Mouse (Mus musculus): ENCODE measurements at regions not wholly inside any gene's neighbourhood (a gene's known extent, or its start where the extent isn't known, plus 50 kb on each side); places are given as distances from the start of the nearest gene placed in this dataset.
A peak's percentile ranks its signal among the peaks of the same experiment; 100 is the strongest.

DNA sequence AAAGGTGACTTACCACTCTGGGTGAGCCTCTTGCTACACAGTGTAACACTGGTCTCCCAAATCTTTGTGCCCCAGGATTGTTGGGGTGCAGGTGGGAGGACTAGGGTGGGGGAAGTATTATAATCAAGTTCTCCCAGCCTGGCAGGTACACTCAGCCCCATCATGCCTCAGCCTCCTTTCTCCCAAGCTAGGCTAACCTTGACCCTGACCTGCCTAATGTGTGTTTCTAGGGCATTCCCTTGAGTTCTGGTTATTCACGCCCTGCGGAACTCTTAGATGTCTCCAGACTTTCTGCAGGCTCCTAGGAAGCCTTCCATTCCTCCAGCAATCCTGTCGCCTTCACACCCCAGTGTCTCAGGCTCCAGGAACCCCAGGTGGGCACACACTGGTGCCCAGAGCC lies 73.5 kb downstream of the Gadd45g start:
- no peak overlapping the region for H3K4me2 ChIP-seq (replicated peaks; ENCODE audit: low read depth, low read length)
- ATAC-seq (ENCODE audit: insufficient number of reproducible peaks, insufficient read depth, low FRiP score, low read depth) = no peak
- 67% methylated on average over 3 of the region's 3 CpGs for WGBS
- 0 out of 2 replicates have a peak, but pooled peaks cover 3% of the 10 kb centered on the region for H3K27me3 ChIP-seq (ENCODE audit: control insufficient read depth, insufficient read depth, low read length)
- no peak overlapping the region for H3K4me3 ChIP-seq (ENCODE audit: low read depth, low read length)
- no peaks in the 10 kb centered on the region for H3K9me3 ChIP-seq (ENCODE audit: control insufficient read depth, low read depth, low read length)
- peaks cover 34% of the 10 kb centered on the region for H3K4me1 ChIP-seq (ENCODE audit: control insufficient read depth, insufficient read depth, low read length)
- no peak overlapping the region for H3K27ac ChIP-seq (ENCODE audit: low read length)
- no peaks in the 10 kb centered on the region for H3K36me3 ChIP-seq (ENCODE audit: control insufficient read depth, insufficient read depth, low read length)
- no peak overlapping the region for H3K9ac ChIP-seq (replicated peaks; ENCODE audit: low read depth, low read length)

DNA sequence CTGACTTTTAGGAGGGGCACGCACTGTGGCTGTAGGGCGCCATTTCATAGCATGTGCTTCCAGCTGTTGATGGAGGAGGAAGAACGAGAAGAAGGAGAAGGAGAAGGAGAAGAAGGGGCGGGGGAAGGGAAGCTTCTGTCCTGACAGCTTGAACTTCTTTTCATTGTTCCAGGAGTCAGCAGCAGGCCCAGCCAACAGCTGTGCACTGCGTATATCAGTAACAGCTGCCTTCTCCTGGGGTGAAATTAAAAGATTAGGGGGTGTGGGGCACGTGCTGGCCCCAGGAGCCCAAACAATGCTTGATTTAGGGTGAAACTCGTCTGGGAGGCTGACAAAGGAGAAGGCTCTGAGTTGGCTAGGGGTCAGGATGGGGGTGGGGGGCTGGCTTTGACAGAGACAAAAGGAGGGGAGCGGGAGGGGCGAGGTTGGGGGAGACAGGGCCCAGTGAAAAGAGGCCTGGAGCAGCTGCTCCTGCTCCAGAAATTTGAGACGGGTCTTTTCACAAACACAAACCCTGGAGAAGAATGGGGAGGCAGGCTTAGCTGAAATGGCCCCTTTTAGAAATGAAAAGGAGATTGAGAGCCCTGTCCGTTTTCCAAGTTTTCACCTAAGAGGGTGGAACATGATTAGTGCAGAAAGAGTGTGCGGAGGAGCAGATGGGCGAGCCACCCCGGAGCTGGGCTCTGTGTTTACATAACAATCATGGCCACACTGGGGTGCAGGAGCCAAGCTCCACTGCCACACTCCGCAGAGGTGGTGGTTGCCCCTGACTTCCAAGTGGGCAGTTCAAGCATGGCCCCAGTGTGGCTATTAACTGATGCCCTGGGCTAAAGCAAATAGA lies 74.3 kb downstream of the Gadd45g start:
- Histone ChIP-seq H3K27ac (ENCODE audit: low read length) (peak overlapping the region; percentile 29), H3K9me3 (ENCODE audit: control insufficient read depth, low read depth, low read length) (no peaks in the 10 kb centered on the region), H3K4me2 (replicated peaks; ENCODE audit: low read depth, low read length) (peak overlapping the region; percentile 2; the same call in 1 of the 2 replicates), H3K4me3 (ENCODE audit: low read depth, low read length) (no peak overlapping the region), H3K9ac (replicated peaks; ENCODE audit: low read depth, low read length) (no peak overlapping the region), H3K27me3 (ENCODE audit: control insufficient read depth, insufficient read depth, low read length) (0 out of 2 replicates have a peak, but pooled peaks cover 3% of the 10 kb centered on the region), H3K4me1 (ENCODE audit: control insufficient read depth, insufficient read depth, low read length) (peaks cover 34% of the 10 kb centered on the region), H3K36me3 (ENCODE audit: control insufficient read depth, insufficient read depth, low read length) (no peaks in the 10 kb centered on the region)
- ATAC-seq (ENCODE audit: insufficient number of reproducible peaks, insufficient read depth, low FRiP score, low read depth) = peak; percentile 43; the same call in 1 of the 2 replicates
- 8% methylated on average over 15 of the region's 15 CpGs for WGBS

DNA sequence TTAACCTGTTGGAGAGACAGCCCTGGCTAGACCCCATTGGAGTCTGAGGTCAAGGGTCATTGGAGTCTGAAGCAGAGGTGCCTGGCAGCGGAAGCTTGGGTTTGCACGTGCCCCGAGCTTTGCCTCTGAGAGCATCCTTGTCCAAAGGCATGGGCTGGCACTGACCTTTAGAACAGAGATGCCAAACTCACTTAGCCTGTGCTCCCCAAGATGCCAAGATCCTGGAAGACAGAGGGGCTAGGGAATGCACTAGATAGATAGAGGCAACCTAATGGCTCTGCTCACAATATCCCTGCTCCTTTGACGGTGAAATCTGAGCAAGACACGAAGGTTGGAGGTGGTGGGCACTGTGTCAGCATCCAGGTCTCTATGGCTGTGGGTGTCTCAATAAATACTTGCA lies 75.1 kb downstream of the Gadd45g start:
- ATAC-seq (ENCODE audit: insufficient number of reproducible peaks, insufficient read depth, low FRiP score, low read depth) = no peak
- no peaks in the 10 kb centered on the region for H3K9me3 ChIP-seq (ENCODE audit: control insufficient read depth, low read depth, low read length)
- peaks cover 34% of the 10 kb centered on the region for H3K4me1 ChIP-seq (ENCODE audit: control insufficient read depth, insufficient read depth, low read length)
- H3K36me3 ChIP-seq (ENCODE audit: control insufficient read depth, insufficient read depth, low read length) = no peaks in the 10 kb centered on the region
- H3K9ac ChIP-seq (replicated peaks; ENCODE audit: low read depth, low read length) = no peak overlapping the region
- H3K27me3 ChIP-seq (ENCODE audit: control insufficient read depth, insufficient read depth, low read length) = 0 out of 2 replicates have a peak, but pooled peaks cover 3% of the 10 kb centered on the region
- H3K4me3 ChIP-seq (ENCODE audit: low read depth, low read length) = no peak overlapping the region
- H3K4me2 ChIP-seq (replicated peaks; ENCODE audit: low read depth, low read length) = no peak overlapping the region
- H3K27ac ChIP-seq (ENCODE audit: low read length) = peak overlapping the region; percentile 29
- WGBS = 50% methylated on average over 5 of the region's 5 CpGs

DNA sequence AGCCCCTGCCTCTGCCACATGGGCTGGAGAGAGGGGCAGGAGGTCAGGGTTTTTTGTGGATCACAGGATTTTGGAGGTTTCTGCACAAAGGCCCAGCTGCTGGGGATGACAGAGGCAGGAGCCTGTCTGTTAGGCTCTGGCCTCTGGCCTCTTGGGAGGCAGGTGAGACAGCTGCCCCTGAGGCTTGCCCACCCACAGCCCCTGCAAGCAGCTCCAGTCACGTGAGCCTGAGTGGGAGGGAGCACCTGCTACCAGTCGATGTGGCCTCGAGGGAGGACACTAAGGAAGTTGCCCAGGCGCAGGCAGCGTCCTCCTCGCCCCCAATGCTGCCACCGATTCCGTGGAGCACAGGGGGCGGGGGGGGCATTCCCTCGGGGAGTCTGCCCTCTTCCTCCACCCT lies 80.3 kb downstream of the Gadd45g start:
- no peak overlapping the region for H3K9ac ChIP-seq (replicated peaks; ENCODE audit: low read depth, low read length)
- no peak overlapping the region for H3K4me3 ChIP-seq (ENCODE audit: low read depth, low read length)
- no peaks in the 10 kb centered on the region for H3K9me3 ChIP-seq (ENCODE audit: control insufficient read depth, low read depth, low read length)
- no peaks in the 10 kb centered on the region; the same call in 1 of the 2 replicates for H3K4me1 ChIP-seq (ENCODE audit: control insufficient read depth, insufficient read depth, low read length)
- H3K36me3 ChIP-seq (ENCODE audit: control insufficient read depth, insufficient read depth, low read length) = no peaks in the 10 kb centered on the region
- no peak overlapping the region for H3K27ac ChIP-seq (ENCODE audit: low read length)
- H3K27me3 ChIP-seq (ENCODE audit: control insufficient read depth, insufficient read depth, low read length) = no peaks in the 10 kb centered on the region
- no peak for ATAC-seq (ENCODE audit: insufficient number of reproducible peaks, insufficient read depth, low FRiP score, low read depth)
- WGBS = 63% methylated on average over 10 of the region's 10 CpGs
- no peak overlapping the region for H3K4me2 ChIP-seq (replicated peaks; ENCODE audit: low read depth, low read length)

DNA sequence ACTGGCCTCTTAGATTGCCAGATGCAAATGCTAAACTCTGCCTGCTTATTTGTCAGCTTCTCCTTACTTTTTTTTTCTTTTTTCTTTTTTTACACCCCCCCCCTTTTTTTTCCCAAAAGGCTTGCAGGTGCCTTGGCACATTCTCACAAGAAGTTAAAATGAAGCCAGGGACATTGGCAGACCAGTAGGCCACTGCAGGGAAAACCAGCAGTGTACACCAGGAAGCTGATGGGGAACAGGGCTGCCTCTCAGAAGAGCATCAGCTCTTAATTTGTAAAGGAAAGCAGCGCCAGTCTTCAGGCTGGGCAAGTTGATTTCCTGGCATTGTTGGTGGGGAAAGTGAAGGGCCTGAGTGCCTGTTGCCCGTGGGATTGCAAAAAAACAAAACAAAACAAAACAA lies 83.3 kb downstream of the Gadd45g start:
- H3K36me3 ChIP-seq (ENCODE audit: control insufficient read depth, insufficient read depth, low read length) = no peaks in the 10 kb centered on the region
- no peak overlapping the region for H3K27ac ChIP-seq (ENCODE audit: low read length)
- H3K9ac ChIP-seq (replicated peaks; ENCODE audit: low read depth, low read length) = no peak overlapping the region
- no peak for ATAC-seq (ENCODE audit: insufficient number of reproducible peaks, insufficient read depth, low FRiP score, low read depth)
- no peak overlapping the region for H3K4me2 ChIP-seq (replicated peaks; ENCODE audit: low read depth, low read length)
- 58% methylated on average over 2 of the region's 2 CpGs for WGBS
- H3K9me3 ChIP-seq (ENCODE audit: control insufficient read depth, low read depth, low read length) = no peaks in the 10 kb centered on the region
- H3K4me1 ChIP-seq (ENCODE audit: control insufficient read depth, insufficient read depth, low read length) = no peaks in the 10 kb centered on the region
- H3K4me3 ChIP-seq (ENCODE audit: low read depth, low read length) = no peak overlapping the region
- H3K27me3 ChIP-seq (ENCODE audit: control insufficient read depth, insufficient read depth, low read length) = no peaks in the 10 kb centered on the region

DNA sequence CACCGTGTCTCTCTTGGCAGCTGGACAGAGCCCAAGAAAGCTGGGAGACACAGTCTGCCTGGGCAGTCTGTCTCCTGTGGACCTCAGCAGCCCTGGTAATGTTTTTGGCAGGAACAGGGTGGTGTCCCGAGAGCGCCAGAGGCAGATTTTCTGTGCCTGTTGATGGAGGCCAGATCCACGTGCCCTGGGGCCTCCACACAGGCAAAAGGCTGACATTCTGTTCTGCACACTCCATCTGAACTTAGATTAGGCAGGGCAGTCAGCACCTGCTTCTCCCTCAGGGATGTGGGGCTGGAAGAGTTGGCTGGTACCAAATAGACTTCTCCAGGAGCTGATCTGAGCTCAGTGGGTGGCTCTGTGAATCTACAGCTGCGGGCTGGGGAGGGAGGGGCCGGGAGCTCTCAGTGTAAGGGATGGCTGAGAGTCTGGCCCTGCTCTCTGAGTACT lies 83.8 kb downstream of the Gadd45g start:
- no peak for ATAC-seq (ENCODE audit: insufficient number of reproducible peaks, insufficient read depth, low FRiP score, low read depth)
- Histone ChIP-seq H3K9ac (replicated peaks; ENCODE audit: low read depth, low read length) (no peak overlapping the region), H3K4me1 (ENCODE audit: control insufficient read depth, insufficient read depth, low read length) (no peaks in the 10 kb centered on the region), H3K27me3 (ENCODE audit: control insufficient read depth, insufficient read depth, low read length) (no peaks in the 10 kb centered on the region), H3K27ac (ENCODE audit: low read length) (no peak overlapping the region), H3K9me3 (ENCODE audit: control insufficient read depth, low read depth, low read length) (no peaks in the 10 kb centered on the region), H3K4me3 (ENCODE audit: low read depth, low read length) (no peak overlapping the region), H3K36me3 (ENCODE audit: control insufficient read depth, insufficient read depth, low read length) (no peaks in the 10 kb centered on the region), H3K4me2 (replicated peaks; ENCODE audit: low read depth, low read length) (no peak overlapping the region)
- 53% methylated on average over 6 of the region's 6 CpGs for WGBS

DNA sequence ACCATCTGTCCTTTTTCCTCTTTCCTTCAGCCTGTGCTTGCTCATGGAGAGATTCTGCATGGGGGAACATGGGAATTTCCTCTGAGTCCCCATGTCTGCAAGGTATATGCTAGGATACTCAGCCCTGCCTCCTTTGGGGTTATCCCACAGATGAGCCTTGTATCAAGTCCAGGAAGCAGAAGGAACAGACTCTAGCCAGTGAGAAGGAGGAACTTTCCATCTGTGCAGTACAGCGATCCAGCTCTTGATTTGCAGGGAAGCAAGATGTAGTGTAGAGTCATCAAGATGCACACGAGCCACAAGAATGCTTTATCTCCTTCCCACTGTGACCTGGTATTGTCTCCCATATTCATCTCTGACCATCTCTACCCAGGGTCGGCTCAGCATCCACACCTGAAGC lies 84.5 kb downstream of the Gadd45g start:
- no peak overlapping the region for H3K4me2 ChIP-seq (replicated peaks; ENCODE audit: low read depth, low read length)
- no peak overlapping the region for H3K27ac ChIP-seq (ENCODE audit: low read length)
- H3K27me3 ChIP-seq (ENCODE audit: control insufficient read depth, insufficient read depth, low read length) = no peaks in the 10 kb centered on the region
- 82% methylated on average over 3 of the region's 3 CpGs for whole genome bisulfite sequencing
- H3K4me3 ChIP-seq (ENCODE audit: low read depth, low read length) = no peak overlapping the region
- H3K4me1 ChIP-seq (ENCODE audit: control insufficient read depth, insufficient read depth, low read length) = no peaks in the 10 kb centered on the region
- H3K9me3 ChIP-seq (ENCODE audit: control insufficient read depth, low read depth, low read length) = no peaks in the 10 kb centered on the region
- no peak for ATAC-seq (ENCODE audit: insufficient number of reproducible peaks, insufficient read depth, low FRiP score, low read depth)
- no peaks in the 10 kb centered on the region for H3K36me3 ChIP-seq (ENCODE audit: control insufficient read depth, insufficient read depth, low read length)
- H3K9ac ChIP-seq (replicated peaks; ENCODE audit: low read depth, low read length) = 0 out of 2 replicates have a peak overlapping the region, but pooled peaks have one; percentile 6

DNA sequence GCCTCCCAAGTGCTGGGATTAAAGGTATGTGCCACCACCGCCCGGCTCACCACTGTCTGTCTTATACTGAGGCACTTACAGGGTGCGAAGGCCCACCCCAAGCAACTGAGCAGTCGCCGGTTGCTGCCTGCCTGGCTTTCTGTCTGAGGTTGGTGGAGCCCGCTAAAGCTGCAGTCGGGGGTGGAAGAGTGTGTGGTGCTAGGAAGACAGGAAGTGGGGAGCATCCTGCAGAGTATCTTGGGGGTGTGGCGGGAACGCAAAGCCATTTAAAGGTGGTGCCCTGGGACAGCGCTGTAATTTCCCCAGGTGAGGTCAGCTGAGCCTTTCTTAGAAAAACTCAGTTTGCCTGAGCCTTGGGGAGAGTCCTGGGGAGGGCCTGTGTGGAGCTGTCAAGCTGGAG lies 89.3 kb downstream of the Gadd45g start:
- Histone ChIP-seq H3K4me3 (ENCODE audit: low read depth, low read length) (no peak overlapping the region), H3K27me3 (ENCODE audit: control insufficient read depth, insufficient read depth, low read length) (no peaks in the 10 kb centered on the region), H3K27ac (ENCODE audit: low read length) (no peak overlapping the region), H3K9me3 (ENCODE audit: control insufficient read depth, low read depth, low read length) (no peaks in the 10 kb centered on the region), H3K9ac (replicated peaks; ENCODE audit: low read depth, low read length) (no peak overlapping the region), H3K36me3 (ENCODE audit: control insufficient read depth, insufficient read depth, low read length) (no peaks in the 10 kb centered on the region), H3K4me1 (ENCODE audit: control insufficient read depth, insufficient read depth, low read length) (0 out of 2 replicates have a peak, but pooled peaks cover 3% of the 10 kb centered on the region), H3K4me2 (replicated peaks; ENCODE audit: low read depth, low read length) (no peak overlapping the region)
- WGBS = 84% methylated on average over 10 of the region's 10 CpGs
- no peak for ATAC-seq (ENCODE audit: insufficient number of reproducible peaks, insufficient read depth, low FRiP score, low read depth)

Measured in stomach, embryonic 14.5 days (tissue).